Mouse (Mus musculus) common myeloid progenitor, adult 5-6 weeks (primary cell): Measurements from ENCODE around the gene Aif1l. TPM values are rescaled to one million over a fixed set of nuclear protein-coding genes. Genes with fewer than 3 reads are reported as not detected.

ENCODE experiments used
- ATAC-seq: replicated peaks from 2 replicates; pipeline ENCODE4 v1.8.0; 2016; ENCODE audit warnings: low read depth, mild to moderate bottlenecking, moderate TSS enrichment, inconsistent platforms; ENCODE audit not compliant: poor library complexity, severe bottlenecking
- total RNA-seq: library from RNA; stranded (forward); fragments of 200-1000, 187-1606 nt; gene quantifications from 2 replicates; pipeline ENCODE4 v1.2.3, GENCODE M21; 2017

Aif1l gene
- total RNA-seq, 1 experiment from 2014 or later: 0.91 TPM

GRCm38 (mm10) chr2:31997539-31997938 is 47.6 kb downstream of the Aif1l start:
- no peak for ATAC-seq

- no peak for ATAC-seq
Observed at GRCm38 (mm10) chr2:31998443-31998842, 48.5 kb downstream of the Aif1l start.

GRCm38 (mm10) chr2:32008311-32008710 is 58.4 kb downstream of the Aif1l start:
- no peak for ATAC-seq

GRCm38 (mm10) chr2:32008716-32009115 is 58.8 kb downstream of the Aif1l start:
- ATAC-seq: no peak

GRCm38 (mm10) chr2:32019704-32020103 is 69.8 kb downstream of the Aif1l start:
- ATAC-seq: no peak

- no peak for ATAC-seq
Observed at GRCm38 (mm10) chr2:32020229-32020628, 70.3 kb downstream of the Aif1l start.

Other genes with a start within 250 kb of the Aif1l start
- gene Qrfp, start 139.6 kb upstream of the Aif1l start, total RNA-seq: 0.19 and 0.27 TPM in 2 replicates
- gene Fibcd1, start 104.1 kb upstream of the Aif1l start, total RNA-seq: not detected in 2 replicates
- gene Lamc3, start 62.8 kb upstream of the Aif1l start, total RNA-seq: 0.14 TPM in 1 of 2 replicates, not detected in the other
- gene Nup214, start 24.3 kb downstream of the Aif1l start, total RNA-seq: 31.2 and 62.2 TPM in 2 replicates
- 14.2 and 17.5 TPM in 2 replicates for gene Fam78a, start 134.7 kb downstream of the Aif1l start, total RNA-seq
- 1.1 and 4.4 TPM in 2 replicates for gene Plpp7, start 145.4 kb downstream of the Aif1l start, total RNA-seq
- gene Prrc2b, start 200.9 kb downstream of the Aif1l start, total RNA-seq: 20.7 and 34.7 TPM in 2 replicates